Mouse (Mus musculus): Measurements from ENCODE around the gene Hes2. TPM values are rescaled to one million over a fixed set of nuclear protein-coding genes. Genes with fewer than 3 reads are reported as not detected.

Gene Hes2
- total RNA-seq, 4 experiments from 2014 or later, result not detected

Other genes with a start within 250 kb of the Hes2 start
- gene Dnajc11, start 225.2 kb upstream of the Hes2 start, total RNA-seq (2022), result 10 to 100 TPM; 61.3 to 76.2 (median 66.3) TPM
- gene Thap3, start 169.9 kb upstream of the Hes2 start, total RNA-seq (2022), result 10 to 100 TPM; 22.0 to 32.0 (median 30.5) TPM
- 10 to 100 TPM; 11.2 to 17.0 (median 13.4) TPM for gene Phf13, start 162.6 kb upstream of the Hes2 start, total RNA-seq (2022)
- gene Klhl21, start 150.1 kb upstream of the Hes2 start, total RNA-seq (2022), result 10 to 100 TPM; 19.3 to 24.2 (median 22.0) TPM
- 10 to 100 TPM; 13.8 to 17.6 (median 15.8) TPM for gene Zbtb48, start 131.2 kb upstream of the Hes2 start, total RNA-seq (2022)
- 1 to 10 TPM in 1 of 4 experiments, under 1 TPM in 3; 0.72 to 1.1 (median 0.77) TPM for gene Tas1r1, start 120.3 kb upstream of the Hes2 start, total RNA-seq (2022)
- gene Nol9, start 119.5 kb upstream of the Hes2 start, total RNA-seq (2022), result 10 to 100 TPM; 18.3 to 21.0 (median 19.9) TPM
- gene Plekhg5, start 86.4 kb upstream of the Hes2 start, total RNA-seq (2022), result 100 to 1,000 TPM; 123 to 164 (median 145) TPM
- 10 to 100 TPM; 19.8 to 71.6 (median 34.1) TPM for gene Tnfrsf25, start 42.9 kb upstream of the Hes2 start, total RNA-seq (2022)
- gene Espn, start 6.5 kb upstream of the Hes2 start, total RNA-seq (2022), result 1 to 10 TPM; 2.9 to 3.0 (median 3.0) TPM
- gene Acot7, start 19.3 kb downstream of the Hes2 start, total RNA-seq (2022), result 100 to 1,000 TPM; 297 to 327 (median 321) TPM
- 1 to 10 TPM; 5.9 to 7.2 (median 6.6) TPM for gene Gpr153, start 115.4 kb downstream of the Hes2 start, total RNA-seq (2022)
- not detected for gene Hes3, start 132.8 kb downstream of the Hes2 start, total RNA-seq (2022)
- gene Icmt, start 138.4 kb downstream of the Hes2 start, total RNA-seq (2022), result 10 to 100 TPM; 38.0 to 52.1 (median 47.0) TPM
- gene Rnf207, start 160.1 kb downstream of the Hes2 start, total RNA-seq (2022), result 10 to 100 TPM; 11.3 to 16.5 (median 13.8) TPM
- gene Rpl22, start 166.9 kb downstream of the Hes2 start, total RNA-seq (2022), result 100 to 1,000 TPM; 161 to 249 (median 201) TPM
- 100 to 1,000 TPM; 123 to 147 (median 134) TPM for gene Chd5, start 179.8 kb downstream of the Hes2 start, total RNA-seq (2022)

All from layer of hippocampus, adult 8-10 months (tissue).